Mouse (Mus musculus) G1E-ER4 (cell line): ENCODE measurements around the gene Ston2. TPM values are rescaled to one million over a fixed set of nuclear protein-coding genes. Genes with fewer than 3 reads are reported as not detected.

ENCODE experiments used
- GATA1 ChIP-seq: IDR thresholded peaks from one replicate; pipeline ENCODE4 v1.8.0; 2012; ENCODE audit warnings: low read length, inconsistent platforms
- polyA plus RNA-seq: library from polyadenylated mRNA; stranded (reverse); fragments of >175 nt; gene quantifications from 2 replicates; pipeline ENCODE4 v1.2.3, GENCODE M21; 2012

Ston2 gene
- polyA plus RNA-seq, 1 experiment, result 33.0 TPM

- TF ChIP-seq GATA1, result no peak
Observed at GRCm38 (mm10) chr12:91587077-91587476, 201.1 kb downstream of the Ston2 start.

DNA sequence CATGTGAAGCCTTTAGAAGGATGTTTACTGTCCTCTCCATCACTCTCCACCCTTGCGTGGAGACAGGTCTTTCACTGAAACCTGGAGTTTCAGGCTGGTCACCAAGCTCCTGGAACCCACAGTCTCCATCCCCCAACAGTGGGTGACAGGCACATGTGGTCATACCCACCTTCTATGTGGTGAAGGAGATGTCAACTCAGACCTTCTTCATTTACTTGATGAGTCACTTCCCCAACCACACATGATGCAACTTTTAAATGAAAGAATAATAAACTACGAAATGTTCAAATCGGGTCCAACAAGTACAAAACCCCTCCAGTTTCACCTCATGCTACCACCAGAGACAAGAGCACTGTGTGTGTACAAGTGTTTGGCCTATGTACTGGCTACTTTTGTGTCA lies 203.0 kb downstream of the Ston2 start:
- TF ChIP-seq GATA1, result no peak

- TF ChIP-seq GATA1, result no peak
Observed at GRCm38 (mm10) chr12:91583409-91583808, 204.8 kb downstream of the Ston2 start.

Other genes with a start within 250 kb of the Ston2 start
- gene Gtf2a1, start 197.9 kb downstream of the Ston2 start, polyA plus RNA-seq, result 8.0 and 10.1 TPM in 2 replicates
- 38.1 and 51.7 TPM in 2 replicates for gene Sel1l, start 60.8 kb upstream of the Ston2 start, polyA plus RNA-seq